Mouse (Mus musculus): ENCODE measurements at regions not wholly inside any gene's neighbourhood (a gene's known extent, or its start where the extent isn't known, plus 50 kb on each side); places are given as distances from the start of the nearest gene placed in this dataset.

DNA sequence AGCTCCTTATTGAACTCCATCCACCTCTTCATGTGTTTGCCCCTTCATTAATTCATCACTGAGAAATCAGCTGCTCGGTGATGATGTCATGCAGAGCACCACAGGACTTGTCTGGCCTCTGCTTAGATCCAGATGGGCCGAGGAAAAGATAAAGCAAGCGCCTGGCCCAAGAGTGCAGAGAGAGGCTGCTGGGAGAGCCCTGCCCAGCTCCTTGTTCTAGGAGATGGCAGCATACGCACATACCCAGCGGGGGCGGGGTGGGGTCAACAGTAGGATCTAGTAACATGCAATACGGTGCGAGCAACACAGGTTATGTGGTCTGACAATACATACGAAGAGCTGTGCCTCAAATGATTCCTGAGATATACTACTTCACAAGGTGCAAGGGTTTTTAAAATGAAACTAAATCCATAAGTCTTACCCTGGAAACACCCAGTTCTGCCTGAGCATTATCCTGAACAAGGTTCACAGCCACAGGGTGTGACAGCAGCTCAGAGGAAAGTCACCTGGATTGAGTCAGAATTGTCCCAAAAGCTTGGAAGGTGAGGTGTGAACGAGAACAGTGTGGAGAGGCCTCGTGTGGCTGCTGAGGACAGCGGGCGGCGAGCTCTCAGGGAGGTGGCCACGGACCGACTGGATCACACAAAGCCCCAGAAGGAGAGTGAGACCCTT lies 62.0 kb upstream of the Calm2 start:
- peaks cover under 1% of the 10 kb centered on the region; the same call in 1 of the 2 replicates for H3K4me1 ChIP-seq (ENCODE audit: control insufficient read depth, insufficient read depth, insufficient read length)
- TF ChIP-seq CTCF (IDR thresholded peaks at IDR 0.05; ENCODE audit: extremely low read depth, insufficient read depth, insufficient read length, insufficient replicate concordance), result no peak
- no peak for TF ChIP-seq POLR2A (IDR thresholded peaks at IDR 0.05; ENCODE audit: low read depth, low read length)
- H3K36me3 ChIP-seq (ENCODE audit: control insufficient read depth, insufficient read depth, low read length), result no peaks in the 10 kb centered on the region
- 87% methylated on average over 16 of the region's 16 CpGs for WGBS
- H3K27ac ChIP-seq (ENCODE audit: insufficient read depth, low read length), result no peak overlapping the region
- no peak overlapping the region for H3K4me3 ChIP-seq (ENCODE audit: extremely low read depth, insufficient read depth, insufficient read length)
- DNase-seq (ENCODE audit: low read depth in 1 of 2, low spot score in 2 of 2), result no peak
- no peaks in the 10 kb centered on the region for H3K27me3 ChIP-seq (ENCODE audit: control insufficient read depth, insufficient read depth, low read length)

DNA sequence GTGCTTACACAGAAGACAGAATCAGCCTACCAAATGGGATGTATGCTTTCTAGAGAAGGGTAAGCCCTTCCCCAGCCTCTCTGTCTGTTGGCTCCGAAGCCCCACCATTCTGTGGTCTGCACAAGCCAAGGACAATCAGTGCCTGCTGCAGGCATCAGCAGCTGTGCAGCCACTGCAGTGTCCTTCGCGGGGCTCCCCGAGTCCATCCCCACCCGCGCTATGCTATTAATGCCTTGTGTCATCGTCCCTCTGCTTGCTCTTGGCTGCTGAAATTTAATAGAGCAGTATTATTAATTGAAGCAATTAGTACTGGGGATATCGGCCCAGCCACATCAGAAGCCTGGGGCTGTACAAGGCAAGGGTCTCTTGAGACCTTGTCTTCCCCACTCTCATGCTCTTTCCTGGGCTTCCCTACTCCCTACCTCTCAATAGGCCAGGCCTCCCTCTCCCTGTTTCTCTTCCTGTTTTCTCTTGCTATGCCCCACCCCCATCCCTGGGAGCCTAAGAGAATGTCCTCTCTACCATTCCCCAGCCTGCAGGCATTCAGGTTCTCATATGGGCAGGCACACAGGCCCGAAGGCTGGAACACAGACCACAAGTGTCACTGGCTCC lies 65.4 kb upstream of the Calm2 start:
- DNase-seq (ENCODE audit: low read depth in 1 of 2, low spot score in 2 of 2), result no peak
- peaks cover 4% of the 10 kb centered on the region; the same call in 1 of the 2 replicates for H3K4me1 ChIP-seq (ENCODE audit: control insufficient read depth, insufficient read depth, insufficient read length)
- 91% methylated on average over 9 of the region's 9 CpGs for WGBS
- no peak overlapping the region for H3K4me3 ChIP-seq (ENCODE audit: extremely low read depth, insufficient read depth, insufficient read length)
- TF ChIP-seq POLR2A (IDR thresholded peaks at IDR 0.05; ENCODE audit: low read depth, low read length) (no peak), CTCF (IDR thresholded peaks at IDR 0.05; ENCODE audit: extremely low read depth, insufficient read depth, insufficient read length, insufficient replicate concordance) (no peak)
- H3K27ac ChIP-seq (ENCODE audit: insufficient read depth, low read length), result no peak overlapping the region
- H3K27me3 ChIP-seq (ENCODE audit: control insufficient read depth, insufficient read depth, low read length), result no peaks in the 10 kb centered on the region
- no peaks in the 10 kb centered on the region for H3K36me3 ChIP-seq (ENCODE audit: control insufficient read depth, insufficient read depth, low read length)

GRCm38 (mm10) chr17:87513822-87514221 lies 67.1 kb upstream of the Calm2 start:
- Histone ChIP-seq H3K27me3 (ENCODE audit: control insufficient read depth, insufficient read depth, low read length) (no peaks in the 10 kb centered on the region), H3K4me3 (ENCODE audit: extremely low read depth, insufficient read depth, insufficient read length) (no peak overlapping the region), H3K4me1 (ENCODE audit: control insufficient read depth, insufficient read depth, insufficient read length) (peaks cover 4% of the 10 kb centered on the region; the same call in 1 of the 2 replicates), H3K27ac (ENCODE audit: insufficient read depth, low read length) (no peak overlapping the region), H3K36me3 (ENCODE audit: control insufficient read depth, insufficient read depth, low read length) (no peaks in the 10 kb centered on the region)
- DNase-seq (ENCODE audit: low read depth in 1 of 2, low spot score in 2 of 2), result peak in 1 of 2 experiments; percentile 9
- 9% methylated on average over 11 of the region's 11 CpGs for WGBS
- no peak for TF ChIP-seq CTCF (IDR thresholded peaks at IDR 0.05; ENCODE audit: extremely low read depth, insufficient read depth, insufficient read length, insufficient replicate concordance)
- TF ChIP-seq POLR2A (IDR thresholded peaks at IDR 0.05; ENCODE audit: low read depth, low read length), result no peak

DNA sequence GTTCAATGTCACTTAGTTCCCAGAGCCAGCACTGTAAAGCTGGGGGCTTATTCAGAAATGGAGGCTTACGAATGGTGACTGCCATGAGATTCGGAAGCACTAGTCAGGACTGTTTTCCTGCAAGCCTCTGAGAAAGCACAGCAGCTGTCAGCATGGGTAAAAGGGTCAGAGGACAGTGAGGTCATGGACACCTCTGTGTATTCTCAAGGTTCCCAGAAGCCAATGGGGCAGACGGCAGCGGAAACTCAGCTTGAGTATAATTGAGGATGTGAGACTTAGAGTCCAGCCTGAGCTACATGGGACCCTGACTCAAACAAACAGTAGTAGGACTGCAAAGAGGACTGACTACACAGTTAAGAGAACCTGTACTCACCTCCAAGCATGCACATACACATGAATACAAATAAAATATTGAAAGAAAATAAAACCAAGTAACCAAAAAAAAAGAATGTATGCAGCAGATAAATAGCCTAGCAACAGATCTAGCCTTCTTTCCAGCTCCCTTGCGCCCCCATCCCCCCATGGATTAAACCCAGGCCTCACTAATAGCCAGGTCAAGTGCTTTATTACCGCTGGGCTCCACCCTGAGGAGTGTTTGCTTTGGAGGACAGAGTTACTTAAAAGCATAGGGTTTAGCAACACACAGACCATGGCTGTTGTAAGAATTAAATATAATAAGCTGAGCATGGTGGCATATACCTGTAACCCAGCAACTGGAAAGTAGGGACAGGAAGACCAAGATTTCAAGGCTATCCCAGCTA lies 67.8 kb upstream of the Calm2 start:
- Histone ChIP-seq H3K4me3 (ENCODE audit: extremely low read depth, insufficient read depth, insufficient read length) (no peak overlapping the region), H3K36me3 (ENCODE audit: control insufficient read depth, insufficient read depth, low read length) (no peaks in the 10 kb centered on the region), H3K27me3 (ENCODE audit: control insufficient read depth, insufficient read depth, low read length) (no peaks in the 10 kb centered on the region), H3K27ac (ENCODE audit: insufficient read depth, low read length) (no peak overlapping the region), H3K4me1 (ENCODE audit: control insufficient read depth, insufficient read depth, insufficient read length) (peaks cover 4% of the 10 kb centered on the region; the same call in 1 of the 2 replicates)
- no peak for TF ChIP-seq CTCF (IDR thresholded peaks at IDR 0.05; ENCODE audit: extremely low read depth, insufficient read depth, insufficient read length, insufficient replicate concordance)
- TF ChIP-seq POLR2A (IDR thresholded peaks at IDR 0.05; ENCODE audit: low read depth, low read length), result no peak
- no peak for DNase-seq (ENCODE audit: low read depth in 1 of 2, low spot score in 2 of 2)
- 85% methylated on average over 6 of the region's 6 CpGs for WGBS

DNA sequence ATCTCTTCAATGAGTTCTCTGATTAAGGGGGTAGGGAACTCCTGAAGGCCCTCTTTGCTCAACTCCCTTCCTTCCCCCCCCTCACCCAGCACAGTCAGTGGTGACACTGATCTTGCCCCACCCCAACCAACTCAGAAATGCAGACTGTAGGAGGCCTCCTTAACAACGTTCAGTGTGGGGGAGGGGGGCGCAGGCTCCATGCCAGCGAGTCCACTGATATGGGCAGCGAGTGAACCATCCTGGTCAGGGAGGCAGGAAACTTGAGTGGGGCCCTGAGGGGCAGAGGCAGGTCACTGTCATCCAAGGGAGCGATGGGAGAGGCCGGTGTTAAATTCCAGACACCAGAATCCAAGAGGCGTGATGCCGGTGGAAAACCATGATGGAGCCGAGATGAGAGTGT lies 70.5 kb upstream of the Calm2 start:
- no peak overlapping the region for H3K27ac ChIP-seq (ENCODE audit: insufficient read depth, low read length)
- H3K36me3 ChIP-seq (ENCODE audit: control insufficient read depth, insufficient read depth, low read length), result no peaks in the 10 kb centered on the region
- TF ChIP-seq POLR2A (IDR thresholded peaks at IDR 0.05; ENCODE audit: low read depth, low read length) (no peak), CTCF (IDR thresholded peaks at IDR 0.05; ENCODE audit: extremely low read depth, insufficient read depth, insufficient read length, insufficient replicate concordance) (no peak)
- peaks cover 4% of the 10 kb centered on the region; the same call in 1 of the 2 replicates for H3K4me1 ChIP-seq (ENCODE audit: control insufficient read depth, insufficient read depth, insufficient read length)
- WGBS, result 73% methylated on average over 9 of the region's 9 CpGs
- H3K27me3 ChIP-seq (ENCODE audit: control insufficient read depth, insufficient read depth, low read length), result no peaks in the 10 kb centered on the region
- DNase-seq (ENCODE audit: low read depth in 1 of 2, low spot score in 2 of 2), result no peak
- H3K4me3 ChIP-seq (ENCODE audit: extremely low read depth, insufficient read depth, insufficient read length), result no peak overlapping the region

DNA sequence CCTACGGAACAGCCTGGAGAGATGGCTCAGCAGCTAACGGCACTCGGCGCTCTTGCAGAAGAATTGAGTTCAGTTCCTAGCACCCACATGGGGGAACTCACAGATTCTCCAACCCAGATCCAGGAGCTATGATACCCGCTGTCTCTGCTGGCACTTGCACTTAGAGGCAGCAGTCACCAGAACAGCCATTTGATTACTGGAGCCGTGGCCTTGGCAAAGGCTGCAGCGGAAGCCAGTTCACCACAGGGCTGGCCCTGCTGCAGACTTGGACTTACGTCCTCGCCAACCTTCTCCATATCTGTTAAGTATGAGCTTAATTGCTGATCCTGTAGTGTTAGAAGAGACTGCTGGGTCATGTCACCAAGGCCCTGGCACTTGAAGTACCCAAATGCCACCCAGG lies 72.7 kb upstream of the Calm2 start:
- 90% methylated on average over 9 of the region's 9 CpGs for WGBS
- Histone ChIP-seq H3K4me3 (ENCODE audit: extremely low read depth, insufficient read depth, insufficient read length) (no peak overlapping the region), H3K27me3 (ENCODE audit: control insufficient read depth, insufficient read depth, low read length) (no peaks in the 10 kb centered on the region), H3K27ac (ENCODE audit: insufficient read depth, low read length) (no peak overlapping the region), H3K4me1 (ENCODE audit: control insufficient read depth, insufficient read depth, insufficient read length) (no peaks in the 10 kb centered on the region; the same call in 1 of the 2 replicates), H3K36me3 (ENCODE audit: control insufficient read depth, insufficient read depth, low read length) (no peaks in the 10 kb centered on the region)
- TF ChIP-seq POLR2A (IDR thresholded peaks at IDR 0.05; ENCODE audit: low read depth, low read length) (no peak), CTCF (IDR thresholded peaks at IDR 0.05; ENCODE audit: extremely low read depth, insufficient read depth, insufficient read length, insufficient replicate concordance) (no peak)
- DNase-seq (ENCODE audit: low read depth in 1 of 2, low spot score in 2 of 2), result no peak

Data from spleen, adult 2 months (tissue).